Mouse (Mus musculus): Measurements from ENCODE around the gene Pfpl. TPM values are rescaled to one million over a fixed set of nuclear protein-coding genes. Genes with fewer than 3 reads are reported as not detected.

The Pfpl gene
- polyA plus RNA-seq, 1 experiment from 2014 or later: not detected

Other genes with a start within 250 kb of the Pfpl start
- gene Olfr1431, start 227.3 kb upstream of the Pfpl start, polyA plus RNA-seq (2014; fragmentation: Nextera tagmentation; extraction: Ambion mirVana): not detected in 2 replicates
- gene Olfr1432, start 195.3 kb upstream of the Pfpl start, polyA plus RNA-seq (2014; fragmentation: Nextera tagmentation; extraction: Ambion mirVana): not detected in 2 replicates
- not detected in 2 replicates for gene Olfr262, start 186.2 kb upstream of the Pfpl start, polyA plus RNA-seq (2014; fragmentation: Nextera tagmentation; extraction: Ambion mirVana)
- not detected in 2 replicates for gene Olfr235, start 166.9 kb upstream of the Pfpl start, polyA plus RNA-seq (2014; fragmentation: Nextera tagmentation; extraction: Ambion mirVana)
- not detected in 2 replicates for gene Olfr1434, start 148.1 kb upstream of the Pfpl start, polyA plus RNA-seq (2014; fragmentation: Nextera tagmentation; extraction: Ambion mirVana)
- gene Olfr1436, start 128.8 kb upstream of the Pfpl start, polyA plus RNA-seq (2014; fragmentation: Nextera tagmentation; extraction: Ambion mirVana): not detected in 2 replicates
- not detected in 2 replicates for gene Olfr1437, start 102.8 kb upstream of the Pfpl start, polyA plus RNA-seq (2014; fragmentation: Nextera tagmentation; extraction: Ambion mirVana)
- not detected in 2 replicates for gene Olfr1438-ps1, start 92.0 kb upstream of the Pfpl start, polyA plus RNA-seq (2014; fragmentation: Nextera tagmentation; extraction: Ambion mirVana)
- not detected in 2 replicates for gene Olfr1440, start 40.6 kb upstream of the Pfpl start, polyA plus RNA-seq (2014; fragmentation: Nextera tagmentation; extraction: Ambion mirVana)
- not detected in 2 replicates for gene Olfr1441, start 10.5 kb upstream of the Pfpl start, polyA plus RNA-seq (2014; fragmentation: Nextera tagmentation; extraction: Ambion mirVana)
- 0.58 and 0.69 TPM in 2 replicates for gene Mpeg1, start 32.9 kb downstream of the Pfpl start, polyA plus RNA-seq (2014; fragmentation: Nextera tagmentation; extraction: Ambion mirVana)
- 3.9 and 7.5 TPM in 2 replicates for gene Dtx4, start 73.5 kb downstream of the Pfpl start, polyA plus RNA-seq (2014; fragmentation: Nextera tagmentation; extraction: Ambion mirVana)
- 28.8 and 29.3 TPM in 2 replicates for gene Fam111a, start 117.8 kb downstream of the Pfpl start, polyA plus RNA-seq (2014; fragmentation: Nextera tagmentation; extraction: Ambion mirVana)
- 0.09 TPM in 2 replicates for gene Gm4952, start 172.1 kb downstream of the Pfpl start, polyA plus RNA-seq (2014; fragmentation: Nextera tagmentation; extraction: Ambion mirVana)
- 4.3 and 4.4 TPM in 2 replicates for gene Glyat, start 205.4 kb downstream of the Pfpl start, polyA plus RNA-seq (2014; fragmentation: Nextera tagmentation; extraction: Ambion mirVana)
- gene Olfr1442, start 242.5 kb downstream of the Pfpl start, polyA plus RNA-seq (2014; fragmentation: Nextera tagmentation; extraction: Ambion mirVana): not detected in 2 replicates